Mouse (Mus musculus): ENCODE data around the gene Gm21775.
"Not testable (repeated sequence)": the region's sequence is repeated elsewhere in the genome, so short reads cannot be mapped to it uniquely, and the experiment has no call there.

GRCm38 (mm10) chrY:10553153-10553552 is at the start of gene Gm21775:
- TF ChIP-seq POLR2A (IDR thresholded peaks at IDR 0.05; ENCODE audit: insufficient read depth, low read depth, low read length); EP300 (IDR thresholded peaks at IDR 0.05; ENCODE audit: insufficient read depth, low read depth, low read length); CTCF (IDR thresholded peaks at IDR 0.05): not testable (repeated sequence)

All from heart, adult 2 months (tissue).